Mouse (Mus musculus): ENCODE data around the gene Cst12. TPM values are rescaled to one million over a fixed set of nuclear protein-coding genes. Genes with fewer than 3 reads are reported as not detected.

Cst12 gene
- polyA plus RNA-seq, 1 experiment from 2014 or later = not detected

GRCm38 (mm10) chr2:148819909-148820308, 30.7 kb downstream of the Cst12 start, which contains the start of gene Cst13:
Cst13 (plus strand) TSS chr2:148820081.
- Histone ChIP-seq H3K27me3 (replicated peaks) (no peaks in the 10 kb centered on the region), H3K4me3 (replicated peaks) (no peak within 1 kb of the TSS), H3K27ac (no peak within 1 kb of the TSS), H3K36me3 (no peaks in the 10 kb centered on the region), H3K9me3 (no peaks in the 10 kb centered on the region), H3K9ac (no peak within 1 kb of the TSS), H3K4me1 (replicated peaks) (no peaks in the 10 kb centered on the region), H3K4me2 (replicated peaks) (no peak within 1 kb of the TSS)
- no peak for ATAC-seq

- Histone ChIP-seq H3K27me3 (replicated peaks) (no peaks in the 10 kb centered on the region; the same call in 1 of the 2 replicates), H3K9me3 (no peaks in the 10 kb centered on the region), H3K4me2 (replicated peaks) (no peak overlapping the region), H3K4me3 (replicated peaks) (no peak overlapping the region), H3K4me1 (replicated peaks) (no peaks in the 10 kb centered on the region), H3K9ac (no peak overlapping the region), H3K27ac (no peak overlapping the region), H3K36me3 (no peaks in the 10 kb centered on the region)
- no peak for ATAC-seq
- 7% methylated on average over 1 of the region's 1 CpGs for WGBS
Observed at GRCm38 (mm10) chr2:148825986-148826385, 36.8 kb downstream of the Cst12 start.

DNA sequence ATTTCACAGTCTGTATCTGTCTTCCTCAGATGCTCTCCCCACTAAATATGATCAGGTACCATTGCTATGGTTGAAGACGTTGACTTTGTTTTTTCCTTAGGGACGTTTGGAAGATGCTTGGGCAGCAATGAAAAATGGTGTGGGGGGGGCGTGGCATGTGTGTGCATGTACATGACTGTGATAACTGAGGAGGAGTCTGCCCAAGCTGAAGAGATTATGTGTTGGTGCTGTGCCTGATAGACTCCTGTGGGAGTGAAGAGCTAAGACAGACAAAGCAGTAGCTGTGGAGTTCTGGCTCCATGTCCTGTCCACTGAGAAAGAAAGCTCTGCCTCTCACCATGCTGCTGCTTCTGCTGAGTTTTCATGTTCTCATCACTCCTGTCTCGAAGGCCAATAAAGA, 45.8 kb downstream of the Cst12 start, which contains the start of gene Cst9:
Gene Cst9 (plus strand): TSS at position 236 of the 400 bp plus-strand sequence.
- Histone ChIP-seq H3K27ac (no peak within 1 kb of the TSS), H3K4me2 (replicated peaks) (no peak within 1 kb of the TSS), H3K9me3 (no peaks in the 10 kb centered on the region), H3K4me3 (replicated peaks) (no peak within 1 kb of the TSS), H3K9ac (no peak within 1 kb of the TSS), H3K4me1 (replicated peaks) (no peaks in the 10 kb centered on the region), H3K27me3 (replicated peaks) (0 out of 2 replicates have a peak, but pooled peaks cover 3% of the 10 kb centered on the region), H3K36me3 (no peaks in the 10 kb centered on the region)
- 50% methylated on average over 4 of the region's 4 CpGs for WGBS
- no peak for ATAC-seq

DNA sequence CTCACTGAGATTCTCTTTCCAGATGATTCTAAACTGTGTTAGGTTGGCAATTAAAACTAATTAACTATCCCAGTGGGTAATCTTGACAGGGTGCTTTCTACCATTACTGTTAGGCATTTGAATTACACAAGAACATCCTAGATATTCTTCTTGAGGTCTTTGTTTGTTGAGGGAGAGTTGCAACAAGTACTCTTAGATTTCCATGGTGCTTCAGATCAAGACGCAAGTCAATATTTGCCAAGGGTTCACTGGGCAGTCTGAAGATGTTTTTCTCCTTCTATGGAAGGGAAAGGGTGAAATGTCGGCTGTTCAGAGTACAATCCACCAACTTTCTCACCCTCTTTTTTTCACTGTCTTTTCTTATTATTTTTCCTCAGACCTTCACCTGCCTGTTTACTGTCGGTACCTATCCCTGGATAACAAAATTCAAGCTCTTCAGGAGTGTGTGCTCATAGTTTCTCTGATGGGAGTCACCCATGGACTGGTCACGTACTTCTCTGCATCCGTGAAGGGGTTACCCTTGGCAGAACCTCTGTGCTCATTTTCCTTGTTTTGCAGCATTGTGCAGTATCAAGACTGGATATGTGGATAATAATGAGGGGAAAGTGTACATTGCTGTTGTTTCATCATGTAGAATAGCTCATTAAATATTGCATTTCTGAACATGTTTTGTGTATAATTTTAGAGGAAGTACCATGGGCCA, 49.1 kb downstream of the Cst12 start:
- Histone ChIP-seq H3K27me3 (replicated peaks) (0 out of 2 replicates have a peak, but pooled peaks cover 3% of the 10 kb centered on the region), H3K4me2 (replicated peaks) (no peak overlapping the region), H3K27ac (no peak overlapping the region), H3K4me3 (replicated peaks) (no peak overlapping the region), H3K9ac (no peak overlapping the region), H3K9me3 (no peaks in the 10 kb centered on the region), H3K36me3 (no peaks in the 10 kb centered on the region), H3K4me1 (replicated peaks) (no peaks in the 10 kb centered on the region)
- no peak for ATAC-seq
- WGBS = 85% methylated on average over 5 of the region's 5 CpGs

DNA sequence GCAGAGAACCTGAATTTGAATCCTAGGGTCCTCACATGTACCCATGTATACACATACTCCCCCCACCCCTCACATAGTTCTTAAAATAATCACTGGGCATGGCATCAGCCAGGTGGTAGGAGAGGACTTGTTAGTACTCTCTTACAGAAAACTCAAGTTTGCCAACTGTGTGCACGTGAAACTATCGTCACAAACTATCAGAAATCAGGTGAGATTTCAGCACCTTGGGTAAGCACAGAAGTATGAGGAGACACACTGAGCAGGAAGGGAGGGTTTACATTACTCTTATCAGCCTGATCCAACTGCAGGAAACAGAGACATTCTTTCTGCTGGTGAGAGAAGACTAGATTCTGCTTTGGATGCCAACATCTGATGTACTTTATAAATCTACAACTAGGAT, 50.1 kb downstream of the Cst12 start:
- Histone ChIP-seq H3K9ac (no peak overlapping the region), H3K4me1 (replicated peaks) (no peaks in the 10 kb centered on the region), H3K36me3 (no peaks in the 10 kb centered on the region), H3K27me3 (replicated peaks) (0 out of 2 replicates have a peak, but pooled peaks cover 3% of the 10 kb centered on the region), H3K4me3 (replicated peaks) (no peak overlapping the region), H3K9me3 (no peaks in the 10 kb centered on the region), H3K27ac (no peak overlapping the region), H3K4me2 (replicated peaks) (no peak overlapping the region)
- 84% methylated on average over 2 of the region's 2 CpGs for WGBS
- no peak for ATAC-seq

Other genes starting within 250 kb of the Cst12 start
- gene Nxt1, start 116.8 kb upstream of the Cst12 start, polyA plus RNA-seq (2015; fragmentation: Nextera tagmentation; extraction: Ambion mirVana) = 73.1 and 73.7 TPM in 2 replicates
- 15.1 and 16.1 TPM in 2 replicates for gene Gzf1, start 108.3 kb upstream of the Cst12 start, polyA plus RNA-seq (2015; fragmentation: Nextera tagmentation; extraction: Ambion mirVana)
- gene Napb, start 56.9 kb upstream of the Cst12 start, polyA plus RNA-seq (2015; fragmentation: Nextera tagmentation; extraction: Ambion mirVana) = 3.4 and 4.1 TPM in 2 replicates
- gene Cstl1, start 39.0 kb upstream of the Cst12 start, polyA plus RNA-seq (2015; fragmentation: Nextera tagmentation; extraction: Ambion mirVana) = not detected in 2 replicates
- gene Cst11, start 17.9 kb upstream of the Cst12 start, polyA plus RNA-seq (2015; fragmentation: Nextera tagmentation; extraction: Ambion mirVana) = not detected in 2 replicates
- not detected in 2 replicates for gene 8030411F24Rik, start 7.4 kb upstream of the Cst12 start, polyA plus RNA-seq (2015; fragmentation: Nextera tagmentation; extraction: Ambion mirVana)
- gene Cst8, start 9.4 kb downstream of the Cst12 start, polyA plus RNA-seq (2015; fragmentation: Nextera tagmentation; extraction: Ambion mirVana) = 0.45 TPM in 1 of 2 replicates, not detected in the other
- not detected in 2 replicates for gene Cst13, start 30.7 kb downstream of the Cst12 start, polyA plus RNA-seq (2015; fragmentation: Nextera tagmentation; extraction: Ambion mirVana)
- gene Cst9, start 45.8 kb downstream of the Cst12 start, polyA plus RNA-seq (2015; fragmentation: Nextera tagmentation; extraction: Ambion mirVana) = not detected in 2 replicates
- gene 9230104L09Rik, start 75.7 kb downstream of the Cst12 start, polyA plus RNA-seq (2015; fragmentation: Nextera tagmentation; extraction: Ambion mirVana) = not detected in 2 replicates
- gene Cst3, start 86.3 kb downstream of the Cst12 start, polyA plus RNA-seq (2015; fragmentation: Nextera tagmentation; extraction: Ambion mirVana) = 349 and 390 TPM in 2 replicates
- not detected in 2 replicates for gene Gm1330, start 213.9 kb downstream of the Cst12 start, polyA plus RNA-seq (2015; fragmentation: Nextera tagmentation; extraction: Ambion mirVana)
- gene Gm10750, start 227.9 kb downstream of the Cst12 start, polyA plus RNA-seq (2015; fragmentation: Nextera tagmentation; extraction: Ambion mirVana) = not detected in 2 replicates